Mouse (Mus musculus) neural tube, embryonic 12.5 days (tissue): ENCODE measurements around the gene Paqr5. TPM values are rescaled to one million over a fixed set of nuclear protein-coding genes. Genes with fewer than 3 reads are reported as not detected.

ENCODE experiments used
- ATAC-seq: fragments of 200-750 bp; cut with Nextera tagmentation; 2 replicates; pipeline ENCODE4 v1.8.0; 2017; ENCODE audit warnings: low read depth, mild to moderate bottlenecking, moderate TSS enrichment, moderate library complexity; ENCODE audit not compliant: low FRiP score
- H3K27ac ChIP-seq: fragments of 300-500 bp; sonication (generic); 2 replicates; pipeline ENCODE4 v1.5.1; 2016
- H3K27me3 ChIP-seq: fragments of 300-500 bp; sonication (generic); replicated peaks from 2 replicates; pipeline ENCODE4 v1.6.1; 2016; ENCODE audit warnings: mild to moderate bottlenecking
- H3K36me3 ChIP-seq: fragments of 300-500 bp; sonication (generic); 2 replicates; pipeline ENCODE4 v1.6.1; 2016; ENCODE audit warnings: mild to moderate bottlenecking
- H3K4me1 ChIP-seq: fragments of 300-500 bp; sonication (generic); 2 replicates; pipeline ENCODE4 v1.6.1; 2016
- H3K4me2 ChIP-seq: fragments of 300-500 bp; sonication (generic); replicated peaks from 2 replicates; pipeline ENCODE4 v1.6.1; 2016; ENCODE audit warnings: mild to moderate bottlenecking
- H3K4me3 ChIP-seq: fragments of 300-500 bp; sonication (generic); 2 replicates; pipeline ENCODE4 v1.5.1; 2016
- H3K9ac ChIP-seq: fragments of 300-500 bp; sonication (generic); 2 replicates; pipeline ENCODE4 v1.6.1; 2016; ENCODE audit warnings: mild to moderate bottlenecking
- H3K9me3 ChIP-seq: fragments of 300-500 bp; sonication (generic); 2 replicates; pipeline ENCODE4 v1.6.1; 2016; ENCODE audit warnings: mild to moderate bottlenecking
- WGBS: fragments of 180-500 bp; shearing (Covaris S2); methylation state at CpG from one replicate; pipeline ENCODE4 v1.1.7; 2016; 5-methylcytosine and 5-hydroxymethylcytosine counted together
- polyA plus RNA-seq: library from polyadenylated mRNA; unstranded; fragments of >200 nt; fragmentation: Nextera tagmentation; extraction: Ambion mirVana; gene quantifications from 2 replicates; pipeline ENCODE4 v1.2.1, GENCODE M21; 2016

Paqr5 gene
- polyA plus RNA-seq, 1 experiment from 2014 or later, result 0.60 TPM

DNA sequence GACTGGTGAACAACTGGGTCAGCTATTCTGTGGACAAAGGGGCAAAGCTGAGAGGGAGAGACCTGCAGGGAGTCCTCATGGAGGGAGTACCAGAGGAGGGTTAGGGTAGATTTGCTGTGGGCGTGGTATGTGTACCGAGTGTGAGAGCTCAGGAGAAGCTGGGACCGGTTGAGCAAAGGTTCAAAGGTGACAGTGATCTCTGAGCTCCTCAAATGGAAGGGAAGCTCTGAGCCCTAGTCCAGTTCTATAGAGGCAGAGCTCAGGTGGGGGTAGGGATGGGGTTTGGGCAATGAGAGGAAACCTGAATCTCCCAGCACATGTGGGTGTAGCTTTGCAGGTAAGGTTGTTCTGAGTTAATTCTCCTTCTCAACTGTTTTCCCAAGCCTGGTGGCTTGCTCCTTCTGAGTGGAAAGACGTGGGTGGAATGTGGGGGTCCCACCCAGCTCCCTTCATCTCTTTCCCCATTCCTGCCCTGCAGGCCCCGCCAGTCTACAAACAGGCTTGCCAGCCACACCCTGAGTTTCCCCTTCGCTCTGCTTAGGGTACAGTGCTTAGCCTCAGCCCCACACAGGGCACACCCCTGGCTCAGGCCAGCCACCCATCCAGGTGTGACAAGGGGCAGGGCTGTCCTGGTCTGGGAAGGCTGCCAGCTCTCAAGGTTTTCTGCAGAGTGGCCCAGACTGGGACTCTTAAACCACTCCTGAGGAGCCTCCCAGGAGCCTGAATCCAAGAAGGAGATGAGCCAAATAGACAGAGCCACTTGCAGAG lies 26.8 kb downstream of the Paqr5 start:
- Histone ChIP-seq H3K4me3 (no peak overlapping the region), H3K4me1 (0 out of 2 replicates have a peak, but pooled peaks cover 2% of the 10 kb centered on the region), H3K4me2 (no peak overlapping the region), H3K27ac (no peak overlapping the region), H3K36me3 (no peaks in the 10 kb centered on the region), H3K27me3 (no peaks in the 10 kb centered on the region), H3K9ac (no peak overlapping the region), H3K9me3 (no peaks in the 10 kb centered on the region)
- 85% methylated on average over 6 of the region's 6 CpGs for WGBS
- ATAC-seq, result no peak

GRCm38 (mm10) chr9:61997860-61998259 lies 28.8 kb downstream of the Paqr5 start:
- no peak overlapping the region for H3K4me2 ChIP-seq
- no peaks in the 10 kb centered on the region for H3K9me3 ChIP-seq
- H3K27ac ChIP-seq, result no peak overlapping the region
- H3K27me3 ChIP-seq, result no peaks in the 10 kb centered on the region
- H3K36me3 ChIP-seq, result no peaks in the 10 kb centered on the region
- no peak overlapping the region for H3K4me3 ChIP-seq
- H3K9ac ChIP-seq, result no peak overlapping the region
- H3K4me1 ChIP-seq, result no peaks in the 10 kb centered on the region
- ATAC-seq, result no peak
- WGBS, result 55% methylated on average over 6 of the region's 6 CpGs

DNA sequence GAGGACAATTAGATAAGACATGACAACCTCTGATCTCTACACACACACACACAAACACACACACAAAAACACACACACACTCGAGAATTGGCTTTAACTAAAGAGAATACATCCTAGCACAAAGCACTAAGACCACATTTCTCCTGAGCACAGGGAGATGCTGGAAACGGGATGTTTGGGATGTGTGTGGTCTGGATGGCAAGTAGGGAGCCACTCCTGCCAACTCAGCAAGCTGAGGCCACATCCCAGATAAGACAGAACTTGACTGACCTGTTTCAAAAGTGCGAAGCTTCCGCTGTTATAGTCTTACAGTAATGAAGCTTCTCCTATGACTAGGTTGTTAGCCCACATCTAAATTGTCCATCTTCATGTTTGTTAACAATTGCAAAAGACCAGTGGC lies 35.5 kb downstream of the Paqr5 start:
- no peaks in the 10 kb centered on the region for H3K9me3 ChIP-seq
- no peaks in the 10 kb centered on the region for H3K36me3 ChIP-seq
- H3K4me2 ChIP-seq, result no peak overlapping the region
- H3K27ac ChIP-seq, result no peak overlapping the region
- H3K4me1 ChIP-seq, result no peaks in the 10 kb centered on the region
- H3K9ac ChIP-seq, result no peak overlapping the region
- no peak overlapping the region for H3K4me3 ChIP-seq
- 82% methylated on average over 4 of the region's 4 CpGs for WGBS
- H3K27me3 ChIP-seq, result no peaks in the 10 kb centered on the region
- ATAC-seq, result no peak

DNA sequence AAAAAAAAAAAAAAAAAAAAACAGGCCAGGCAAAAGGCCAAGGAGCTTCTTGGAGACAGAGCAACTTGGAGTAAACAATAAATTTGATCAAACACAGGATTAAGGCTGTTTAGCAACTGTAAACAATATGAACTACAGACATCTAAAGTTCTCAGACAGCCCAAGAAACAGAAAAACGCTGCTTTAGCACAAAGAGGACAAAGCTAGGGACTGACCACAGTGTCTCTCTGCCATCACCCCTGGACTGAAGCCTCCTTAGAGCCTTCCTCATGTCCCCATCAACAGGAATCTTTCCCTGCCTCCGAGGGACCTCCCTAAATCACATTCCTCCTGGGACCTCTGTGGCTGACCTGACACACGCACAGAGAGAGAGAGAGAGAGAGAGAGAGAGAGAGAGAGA lies 35.9 kb downstream of the Paqr5 start:
- 45% methylated on average over 3 of the region's 3 CpGs for WGBS
- no peak overlapping the region for H3K4me2 ChIP-seq
- H3K4me3 ChIP-seq, result no peak overlapping the region
- no peak for ATAC-seq
- no peak overlapping the region for H3K9ac ChIP-seq
- H3K4me1 ChIP-seq, result no peaks in the 10 kb centered on the region
- no peaks in the 10 kb centered on the region for H3K36me3 ChIP-seq
- H3K27ac ChIP-seq, result no peak overlapping the region
- H3K9me3 ChIP-seq, result no peaks in the 10 kb centered on the region
- no peaks in the 10 kb centered on the region for H3K27me3 ChIP-seq

DNA sequence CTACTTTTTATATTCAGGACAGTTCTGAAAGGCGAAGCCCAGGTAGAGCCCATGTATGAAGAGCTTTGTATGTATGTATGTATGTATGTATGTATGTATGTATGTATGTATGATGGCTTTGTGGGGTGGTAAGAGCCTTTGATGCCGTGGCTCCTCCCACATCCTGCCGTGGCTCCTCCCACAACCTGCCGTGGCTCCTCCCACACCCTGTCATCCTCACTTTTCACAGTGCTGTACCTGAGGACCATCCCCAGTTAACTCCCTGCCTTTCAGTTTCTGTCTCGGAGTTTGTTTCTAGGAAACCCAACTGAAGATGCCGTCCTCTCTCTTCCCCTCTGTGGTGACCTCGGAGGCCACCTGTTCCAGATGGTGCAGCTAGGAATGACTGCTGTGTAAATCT lies 40.6 kb downstream of the Paqr5 start:
- 86% methylated on average over 7 of the region's 7 CpGs for WGBS
- H3K4me1 ChIP-seq, result no peaks in the 10 kb centered on the region

GRCm38 (mm10) chr9:61985183-61985863 lies 41.3 kb downstream of the Paqr5 start:
- Histone ChIP-seq H3K9ac (no peak overlapping the region), H3K9me3 (no peaks in the 10 kb centered on the region), H3K27me3 (no peaks in the 10 kb centered on the region), H3K4me2 (no peak overlapping the region), H3K4me3 (no peak overlapping the region), H3K36me3 (no peaks in the 10 kb centered on the region), H3K4me1 (no peaks in the 10 kb centered on the region), H3K27ac (no peak overlapping the region)
- ATAC-seq, result no peak
- 60% methylated on average over 11 of the region's 11 CpGs for WGBS

More for the DNA sequence above, 40.6 kb downstream of the Paqr5 start:
- no peak overlapping the region for H3K4me3 ChIP-seq
- no peak overlapping the region for H3K27ac ChIP-seq
- no peaks in the 10 kb centered on the region for H3K27me3 ChIP-seq
- H3K9ac ChIP-seq, result no peak overlapping the region
- H3K36me3 ChIP-seq, result no peaks in the 10 kb centered on the region
- H3K9me3 ChIP-seq, result no peaks in the 10 kb centered on the region
- H3K4me2 ChIP-seq, result no peak overlapping the region
- no peak for ATAC-seq

DNA sequence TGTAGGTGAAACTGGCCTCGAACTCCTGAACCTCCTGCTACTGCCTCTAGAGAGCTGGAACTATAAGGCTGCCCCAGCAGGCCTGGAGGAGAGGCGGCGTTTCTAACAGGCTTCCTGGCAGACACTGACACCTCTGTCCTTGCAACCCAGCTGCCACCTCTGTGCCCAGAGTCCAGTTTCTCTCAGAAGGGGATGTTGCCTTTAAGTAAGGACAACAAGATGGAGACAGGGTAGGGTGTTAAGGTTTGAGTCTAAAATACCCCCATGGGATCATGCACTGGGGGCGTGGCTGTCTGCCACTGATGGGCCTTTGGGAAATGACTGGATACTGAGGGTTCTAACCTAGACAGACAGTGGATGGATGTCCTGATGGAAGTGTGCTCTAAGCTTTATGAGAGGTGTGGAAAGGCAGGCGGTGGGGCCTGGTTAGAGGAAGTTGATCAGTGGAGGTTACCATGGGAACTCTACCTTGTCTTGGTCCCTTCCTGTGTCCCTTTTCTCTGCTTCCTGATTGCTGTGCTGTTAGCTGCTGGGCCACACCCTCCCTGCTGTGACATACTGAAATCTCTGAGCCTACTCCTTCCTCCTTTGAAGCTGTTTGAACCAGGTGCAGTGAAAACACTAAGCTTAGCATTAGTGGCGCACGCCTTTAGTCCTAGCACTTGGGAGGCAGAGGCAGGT lies 43.6 kb downstream of the Paqr5 start:
- no peak overlapping the region for H3K4me3 ChIP-seq
- H3K4me2 ChIP-seq, result no peak overlapping the region
- no peaks in the 10 kb centered on the region for H3K9me3 ChIP-seq
- H3K27ac ChIP-seq, result no peak overlapping the region
- H3K9ac ChIP-seq, result no peak overlapping the region
- no peak for ATAC-seq
- no peaks in the 10 kb centered on the region for H3K4me1 ChIP-seq
- H3K27me3 ChIP-seq, result no peaks in the 10 kb centered on the region
- WGBS, result 81% methylated on average over 7 of the region's 7 CpGs
- H3K36me3 ChIP-seq, result no peaks in the 10 kb centered on the region

DNA sequence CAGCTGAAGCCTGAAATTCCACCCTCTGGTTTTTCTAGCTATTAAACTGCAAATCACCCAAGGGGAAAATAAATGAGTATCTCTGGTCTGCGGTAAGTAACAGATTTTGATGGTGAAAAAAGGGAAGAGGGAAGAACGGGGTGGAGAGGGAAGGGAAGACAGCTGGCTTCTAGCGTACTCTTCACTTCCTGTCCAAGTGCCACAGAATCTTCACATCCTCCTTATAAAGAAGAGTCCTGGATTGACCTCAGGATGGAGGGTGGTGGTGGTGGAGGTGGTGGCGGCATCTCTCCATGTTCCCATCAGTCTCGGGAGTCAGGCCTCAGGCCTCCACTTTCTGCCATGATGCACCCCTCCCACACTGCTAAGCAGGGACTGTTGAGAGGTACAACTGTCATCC lies 44.8 kb downstream of the Paqr5 start:
- ATAC-seq, result no peak

DNA sequence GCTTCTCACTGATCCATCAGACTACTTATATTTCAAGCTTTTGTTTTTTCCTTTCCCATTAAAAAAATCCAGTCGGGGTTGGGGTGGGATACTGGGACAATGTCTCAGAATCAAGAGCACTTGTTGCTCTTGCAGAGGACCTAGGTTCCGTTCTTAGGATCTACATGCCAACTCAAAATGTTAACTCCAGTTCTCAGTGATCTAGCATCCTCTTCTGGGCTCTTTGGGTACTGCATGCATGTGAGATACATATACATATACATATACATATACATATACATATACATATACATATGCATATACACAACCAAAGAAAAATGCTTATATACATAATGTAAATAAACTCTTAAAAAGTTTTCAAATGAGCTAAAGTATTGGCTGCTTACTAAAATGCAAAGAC lies 46.7 kb downstream of the Paqr5 start:
- ATAC-seq, result no peak
- WGBS, result 93% methylated on average over 2 of the region's 2 CpGs
- no peaks in the 10 kb centered on the region for H3K36me3 ChIP-seq

More for the DNA sequence above, 44.8 kb downstream of the Paqr5 start:
- Histone ChIP-seq H3K4me1 (no peaks in the 10 kb centered on the region), H3K9ac (no peak overlapping the region), H3K36me3 (no peaks in the 10 kb centered on the region), H3K4me3 (no peak overlapping the region), H3K9me3 (no peaks in the 10 kb centered on the region), H3K27ac (no peak overlapping the region), H3K4me2 (no peak overlapping the region), H3K27me3 (no peaks in the 10 kb centered on the region)
- 83% methylated on average over 5 of the region's 5 CpGs for WGBS

DNA sequence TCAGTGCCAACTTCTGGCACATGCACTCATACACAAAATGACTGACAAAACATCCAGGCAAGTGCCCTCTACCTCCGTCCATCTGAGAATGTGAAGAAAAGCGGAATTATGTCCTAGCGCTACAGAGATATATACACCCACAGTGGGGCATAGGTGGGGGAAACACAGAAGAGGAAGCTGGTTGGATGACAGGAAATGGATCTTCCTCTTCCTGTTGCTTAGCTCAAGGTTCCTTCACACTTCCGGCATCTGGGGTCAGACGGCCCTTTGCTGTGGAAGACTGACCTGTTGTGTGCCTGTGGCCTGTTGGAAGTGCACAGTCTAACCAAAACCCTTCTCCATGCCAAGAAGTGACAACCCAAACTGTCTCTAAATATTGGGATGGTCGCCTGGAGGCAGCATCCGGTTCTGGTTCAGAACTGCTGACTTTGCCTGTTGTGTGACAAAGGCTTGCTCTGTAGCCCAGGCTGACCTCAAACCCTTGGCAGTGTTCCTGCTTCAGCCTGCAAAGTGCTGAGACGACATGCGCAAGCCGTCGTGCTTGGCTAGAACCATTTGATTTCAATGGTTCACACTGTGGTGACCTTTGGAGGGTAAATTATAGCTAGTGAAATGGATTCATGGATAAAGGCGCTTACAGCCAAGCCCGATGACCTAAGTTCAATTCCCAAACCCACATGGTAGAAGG lies 49.3 kb downstream of the Paqr5 start:
- no peak for ATAC-seq

More for the DNA sequence above, 46.7 kb downstream of the Paqr5 start:
- Histone ChIP-seq H3K4me1 (no peaks in the 10 kb centered on the region), H3K27me3 (no peaks in the 10 kb centered on the region), H3K9me3 (no peaks in the 10 kb centered on the region), H3K9ac (no peak overlapping the region), H3K27ac (no peak overlapping the region), H3K4me2 (no peak overlapping the region), H3K4me3 (no peak overlapping the region)

GRCm38 (mm10) chr9:61972031-61972430 lies 54.6 kb downstream of the Paqr5 start:
- 51% methylated on average over 9 of the region's 9 CpGs for WGBS
- Histone ChIP-seq H3K27ac (no peak overlapping the region), H3K9me3 (no peaks in the 10 kb centered on the region), H3K4me2 (no peak overlapping the region), H3K36me3 (no peaks in the 10 kb centered on the region), H3K4me1 (no peaks in the 10 kb centered on the region; the same call in 1 of the 2 replicates), H3K9ac (no peak overlapping the region), H3K4me3 (no peak overlapping the region), H3K27me3 (no peaks in the 10 kb centered on the region)
- ATAC-seq, result no peak

More for the DNA sequence above, 49.3 kb downstream of the Paqr5 start:
- Histone ChIP-seq H3K9ac (no peak overlapping the region), H3K4me1 (no peaks in the 10 kb centered on the region), H3K4me2 (no peak overlapping the region), H3K4me3 (no peak overlapping the region), H3K27ac (no peak overlapping the region), H3K27me3 (no peaks in the 10 kb centered on the region), H3K9me3 (no peaks in the 10 kb centered on the region), H3K36me3 (no peaks in the 10 kb centered on the region)
- 91% methylated on average over 13 of the region's 13 CpGs for WGBS

DNA sequence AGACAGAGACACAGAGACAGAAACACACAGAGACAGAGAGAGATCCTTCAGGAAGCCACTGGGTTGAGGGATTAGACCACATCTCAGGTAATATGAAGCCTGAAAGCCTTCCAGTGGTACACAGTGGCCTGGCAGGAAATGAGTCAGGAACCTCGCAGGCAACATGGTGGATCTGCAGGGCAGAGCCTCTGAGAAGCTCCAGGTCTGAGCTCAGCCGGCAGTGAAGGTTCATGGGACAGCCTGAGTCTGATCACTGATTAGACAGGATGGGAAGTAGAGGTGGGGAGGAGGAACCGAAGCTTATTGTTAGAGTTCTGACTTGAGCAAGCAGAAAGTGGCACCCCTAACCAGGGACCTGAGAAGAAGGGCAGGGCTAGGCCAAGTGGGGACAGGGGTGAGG lies 55.6 kb downstream of the Paqr5 start:
- ATAC-seq, result no peak
- 86% methylated on average over 3 of the region's 3 CpGs for WGBS
- Histone ChIP-seq H3K27ac (no peak overlapping the region), H3K9me3 (no peaks in the 10 kb centered on the region), H3K9ac (no peak overlapping the region), H3K36me3 (no peaks in the 10 kb centered on the region), H3K4me3 (no peak overlapping the region), H3K4me2 (no peak overlapping the region), H3K4me1 (no peaks in the 10 kb centered on the region; the same call in 1 of the 2 replicates), H3K27me3 (no peaks in the 10 kb centered on the region)
